Mouse (Mus musculus): Measurements from ENCODE around the gene Taf10. TPM values are rescaled to one million over a fixed set of nuclear protein-coding genes. Genes with fewer than 3 reads are reported as not detected.

Taf10 gene
- polyA plus RNA-seq, 1 experiment: 282 TPM

GRCm38 (mm10) chr7:105726144-105726979 is 17.8 kb downstream of the Taf10 start:
- no peak overlapping the region for H3K4me3 ChIP-seq (ENCODE audit: extremely low read depth, insufficient read depth, insufficient read length)
- peaks cover 4% of the 10 kb centered on the region for H3K36me3 ChIP-seq (ENCODE audit: control insufficient read depth, insufficient read depth, low read length)
- peak; percentile 33 to 43 for DNase-seq (ENCODE audit: low read depth in 1 of 2, low spot score in 2 of 2)
- H3K4me1 ChIP-seq (ENCODE audit: control insufficient read depth, insufficient read depth, insufficient read length): no peaks in the 10 kb centered on the region
- 84% methylated on average over 4 of the region's 4 CpGs for WGBS
- H3K27ac ChIP-seq (ENCODE audit: insufficient read depth, low read length): no peak overlapping the region
- no peak for TF ChIP-seq POLR2A (IDR thresholded peaks at IDR 0.05; ENCODE audit: low read depth, low read length)
- TF ChIP-seq CTCF (IDR thresholded peaks at IDR 0.05; ENCODE audit: extremely low read depth, insufficient read depth, insufficient read length, insufficient replicate concordance): peak; percentile 59; the same call in 1 of the 2 replicates
- no peaks in the 10 kb centered on the region for H3K27me3 ChIP-seq (ENCODE audit: control insufficient read depth, insufficient read depth, low read length)

GRCm38 (mm10) chr7:105721916-105722315 is 22.2 kb downstream of the Taf10 start:
- Histone ChIP-seq H3K27ac (ENCODE audit: insufficient read depth, low read length) (no peak overlapping the region), H3K27me3 (ENCODE audit: control insufficient read depth, insufficient read depth, low read length) (no peaks in the 10 kb centered on the region), H3K36me3 (ENCODE audit: control insufficient read depth, insufficient read depth, low read length) (no peaks in the 10 kb centered on the region), H3K4me1 (ENCODE audit: control insufficient read depth, insufficient read depth, insufficient read length) (no peaks in the 10 kb centered on the region), H3K4me3 (ENCODE audit: extremely low read depth, insufficient read depth, insufficient read length) (no peak overlapping the region)
- TF ChIP-seq CTCF (IDR thresholded peaks at IDR 0.05; ENCODE audit: extremely low read depth, insufficient read depth, insufficient read length, insufficient replicate concordance) (no peak), POLR2A (IDR thresholded peaks at IDR 0.05; ENCODE audit: low read depth, low read length) (no peak)
- 77% methylated on average over 2 of the region's 2 CpGs for WGBS
- no peak for DNase-seq (ENCODE audit: low read depth in 1 of 2, low spot score in 2 of 2)

- no peaks in the 10 kb centered on the region for H3K4me1 ChIP-seq (ENCODE audit: control insufficient read depth, insufficient read depth, insufficient read length)
- DNase-seq (ENCODE audit: low read depth in 1 of 2, low spot score in 2 of 2): no peak
- no peak overlapping the region for H3K27ac ChIP-seq (ENCODE audit: insufficient read depth, low read length)
- TF ChIP-seq POLR2A (IDR thresholded peaks at IDR 0.05; ENCODE audit: low read depth, low read length) (no peak), CTCF (IDR thresholded peaks at IDR 0.05; ENCODE audit: extremely low read depth, insufficient read depth, insufficient read length, insufficient replicate concordance) (no peak)
- no peak overlapping the region for H3K4me3 ChIP-seq (ENCODE audit: extremely low read depth, insufficient read depth, insufficient read length)
- no peaks in the 10 kb centered on the region for H3K27me3 ChIP-seq (ENCODE audit: control insufficient read depth, insufficient read depth, low read length)
- no peaks in the 10 kb centered on the region for H3K36me3 ChIP-seq (ENCODE audit: control insufficient read depth, insufficient read depth, low read length)
- WGBS: 62% methylated on average over 3 of the region's 3 CpGs
These were observed 28.8 kb downstream of the Taf10 start for GRCm38 (mm10) chr7:105715366-105715765.

GRCm38 (mm10) chr7:105708733-105709132 is 35.4 kb downstream of the Taf10 start:
- Histone ChIP-seq H3K36me3 (ENCODE audit: control insufficient read depth, insufficient read depth, low read length) (no peaks in the 10 kb centered on the region), H3K27me3 (ENCODE audit: control insufficient read depth, insufficient read depth, low read length) (no peaks in the 10 kb centered on the region), H3K4me1 (ENCODE audit: control insufficient read depth, insufficient read depth, insufficient read length) (no peaks in the 10 kb centered on the region), H3K27ac (ENCODE audit: insufficient read depth, low read length) (no peak overlapping the region), H3K4me3 (ENCODE audit: extremely low read depth, insufficient read depth, insufficient read length) (no peak overlapping the region)
- 86% methylated on average over 5 of the region's 5 CpGs for WGBS
- DNase-seq (ENCODE audit: low read depth in 1 of 2, low spot score in 2 of 2): no peak
- no peak for TF ChIP-seq POLR2A (IDR thresholded peaks at IDR 0.05; ENCODE audit: low read depth, low read length)
- TF ChIP-seq CTCF (IDR thresholded peaks at IDR 0.05; ENCODE audit: extremely low read depth, insufficient read depth, insufficient read length, insufficient replicate concordance): no peak

GRCm38 (mm10) chr7:105703816-105704215 is 40.3 kb downstream of the Taf10 start:
- H3K27ac ChIP-seq (ENCODE audit: insufficient read depth, low read length): no peak overlapping the region
- 89% methylated on average over 4 of the region's 4 CpGs for WGBS
- TF ChIP-seq POLR2A (IDR thresholded peaks at IDR 0.05; ENCODE audit: low read depth, low read length): no peak
- no peak for TF ChIP-seq CTCF (IDR thresholded peaks at IDR 0.05; ENCODE audit: extremely low read depth, insufficient read depth, insufficient read length, insufficient replicate concordance)
- H3K4me3 ChIP-seq (ENCODE audit: extremely low read depth, insufficient read depth, insufficient read length): no peak overlapping the region
- no peak for DNase-seq (ENCODE audit: low read depth in 1 of 2, low spot score in 2 of 2)
- no peaks in the 10 kb centered on the region for H3K4me1 ChIP-seq (ENCODE audit: control insufficient read depth, insufficient read depth, insufficient read length)
- no peaks in the 10 kb centered on the region for H3K27me3 ChIP-seq (ENCODE audit: control insufficient read depth, insufficient read depth, low read length)
- H3K36me3 ChIP-seq (ENCODE audit: control insufficient read depth, insufficient read depth, low read length): no peaks in the 10 kb centered on the region

GRCm38 (mm10) chr7:105703184-105703583 is 41.0 kb downstream of the Taf10 start:
- no peak for DNase-seq (ENCODE audit: low read depth in 1 of 2, low spot score in 2 of 2)
- Histone ChIP-seq H3K4me1 (ENCODE audit: control insufficient read depth, insufficient read depth, insufficient read length) (no peaks in the 10 kb centered on the region), H3K36me3 (ENCODE audit: control insufficient read depth, insufficient read depth, low read length) (no peaks in the 10 kb centered on the region), H3K4me3 (ENCODE audit: extremely low read depth, insufficient read depth, insufficient read length) (no peak overlapping the region), H3K27ac (ENCODE audit: insufficient read depth, low read length) (no peak overlapping the region), H3K27me3 (ENCODE audit: control insufficient read depth, insufficient read depth, low read length) (no peaks in the 10 kb centered on the region)
- TF ChIP-seq POLR2A (IDR thresholded peaks at IDR 0.05; ENCODE audit: low read depth, low read length): no peak
- TF ChIP-seq CTCF (IDR thresholded peaks at IDR 0.05; ENCODE audit: extremely low read depth, insufficient read depth, insufficient read length, insufficient replicate concordance): no peak
- 87% methylated on average over 16 of the region's 16 CpGs for WGBS

- Histone ChIP-seq H3K27me3 (ENCODE audit: control insufficient read depth, insufficient read depth, low read length) (no peaks in the 10 kb centered on the region), H3K27ac (ENCODE audit: insufficient read depth, low read length) (no peak overlapping the region), H3K4me1 (ENCODE audit: control insufficient read depth, insufficient read depth, insufficient read length) (no peaks in the 10 kb centered on the region), H3K4me3 (ENCODE audit: extremely low read depth, insufficient read depth, insufficient read length) (no peak overlapping the region), H3K36me3 (ENCODE audit: control insufficient read depth, insufficient read depth, low read length) (no peaks in the 10 kb centered on the region)
- TF ChIP-seq CTCF (IDR thresholded peaks at IDR 0.05; ENCODE audit: extremely low read depth, insufficient read depth, insufficient read length, insufficient replicate concordance) (no peak), POLR2A (IDR thresholded peaks at IDR 0.05; ENCODE audit: low read depth, low read length) (no peak)
- WGBS: 11% methylated on average over 1 of the region's 1 CpGs
- no peak for DNase-seq (ENCODE audit: low read depth in 1 of 2, low spot score in 2 of 2)
These were observed 53.3 kb downstream of the Taf10 start for GRCm38 (mm10) chr7:105690875-105691274.

Other genes starting within 250 kb of the Taf10 start
- gene Smpd1, start 190.0 kb downstream of the Taf10 start, polyA plus RNA-seq (2012; rRNA removed): 20.3 and 23.9 TPM in 2 replicates
- gene Apbb1, start 162.7 kb downstream of the Taf10 start, polyA plus RNA-seq (2012; rRNA removed): 9.9 and 12.7 TPM in 2 replicates
- gene Hpx, start 144.2 kb downstream of the Taf10 start, polyA plus RNA-seq (2012; rRNA removed): 0.37 and 0.61 TPM in 2 replicates
- 25.4 and 35.1 TPM in 2 replicates for gene Trim3, start 110.8 kb downstream of the Taf10 start, polyA plus RNA-seq (2012; rRNA removed)
- gene Timm10b, start 104.3 kb downstream of the Taf10 start, polyA plus RNA-seq (2012; rRNA removed): 87.3 and 118 TPM in 2 replicates
- 38.1 and 38.3 TPM in 2 replicates for gene Arfip2, start 103.9 kb downstream of the Taf10 start, polyA plus RNA-seq (2012; rRNA removed)
- 155 and 230 TPM in 2 replicates for gene Gm45799, start 103.8 kb downstream of the Taf10 start, polyA plus RNA-seq (2012; rRNA removed)
- gene Dnhd1, start 93.5 kb downstream of the Taf10 start, polyA plus RNA-seq (2012; rRNA removed): 1.4 and 2.3 TPM in 2 replicates
- gene Ilk, start 7.8 kb downstream of the Taf10 start, polyA plus RNA-seq (2012; rRNA removed): 89.5 and 90.1 TPM in 2 replicates
- gene Rrp8, start 7.0 kb downstream of the Taf10 start, polyA plus RNA-seq (2012; rRNA removed): 6.1 and 7.2 TPM in 2 replicates
- gene Tpp1, start 7.9 kb upstream of the Taf10 start, polyA plus RNA-seq (2012; rRNA removed): 83.3 and 87.4 TPM in 2 replicates
- 6.7 and 7.4 TPM in 2 replicates for gene Dchs1, start 43.3 kb upstream of the Taf10 start, polyA plus RNA-seq (2012; rRNA removed)
- gene Mrpl17, start 66.7 kb upstream of the Taf10 start, polyA plus RNA-seq (2012; rRNA removed): 107 and 109 TPM in 2 replicates
- gene Gm4070, start 209.6 kb upstream of the Taf10 start, polyA plus RNA-seq (2012; rRNA removed): 7.1 and 8.3 TPM in 2 replicates